ENCODE assay signal across 27 mouse cellular contexts in the genomic region with DNA sequence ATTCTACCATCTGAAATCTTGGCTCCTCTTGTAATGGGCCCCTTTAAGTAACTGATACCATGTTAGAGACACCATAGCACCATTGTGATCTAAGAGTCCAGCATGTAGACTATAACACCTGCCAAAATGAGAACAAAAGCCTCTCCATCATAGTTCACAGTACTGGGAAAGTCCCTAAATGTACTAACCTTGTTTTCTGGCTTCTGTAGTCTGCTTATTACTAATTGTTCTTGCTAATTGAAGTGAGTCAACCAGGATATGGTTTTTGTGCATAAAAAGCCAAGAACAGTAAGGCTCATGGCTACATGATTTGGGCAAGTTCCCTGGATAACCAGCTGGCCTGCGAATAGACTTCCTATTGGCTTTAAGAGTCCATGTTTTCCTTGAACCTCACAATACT.
A peak's percentile ranks its signal among the peaks of the same experiment; 100 is the strongest.
DNase-seq lines count a peak whose midpoint lies in the region; ATAC-seq and TF ChIP-seq lines count a peak whose summit lies in the region.
"Had no signal": no experiment of that assay in that cellular context is flagged by ENCODE, and none has a peak within 500 bp of the region (broad histone marks: within the 10 kb centered on the region; RNA-seq: fewer than 3 reads in every experiment).

No protein-coding gene starts in this region.

- dilution Hi-C loops in CH12.LX (cut with MboI; ENCODE audit: extremely low pct_ligation_motif_present, extremely low pct_unique_long_range_greater_than_20kb, low sequenced_read_pairs): no loop called here

- in situ Hi-C loops in CH12.LX (cut with MboI; ENCODE audit: low pct_ligation_motif_present, low pct_unique_long_range_greater_than_20kb, low sequenced_read_pairs): no loop called here

- no peaks in the 10 kb centered on the region for H3K27me3 ChIP-seq in CH12.LX (replicated peaks)
- H3K27me3 ChIP-seq: heart, embryonic 12.5 days; heart, embryonic 15.5 days; hindbrain, embryonic 13.5 days had no signal

- no peak for TF ChIP-seq RAD21 in CH12.LX (IDR thresholded peaks at IDR 0.05; ENCODE audit: low read depth, low read length)

- TF ChIP-seq CTCF in CH12.LX (conservative IDR thresholded peaks at IDR 0.05 in 1 of 2, IDR thresholded peaks at IDR 0.05 in 1 of 2; ENCODE audit: low read depth in 2 of 2, low read length in 2 of 2): no peak

- no peaks in the 10 kb centered on the region for H3K79me2 ChIP-seq in CH12.LX (replicated peaks; ENCODE audit: control insufficient read depth, extremely low read depth, insufficient read depth, poor library complexity, severe bottlenecking)

- ATAC-seq in activated CD4-positive, CD25-positive, alpha-beta regulatory T cell, adult 4 months: peak; percentile 83
- ATAC-seq in monocyte, adult 5-6 weeks (replicated peaks; ENCODE audit: insufficient number of reproducible peaks, low FRiP score, low TSS enrichment, poor library complexity, severe bottlenecking): no peak
- ATAC-seq: forebrain, embryonic 14.5 days; forebrain, postnatal 0 days; hindbrain, embryonic 16.5 days; intestine, postnatal 0 days had no signal

- H3K9me3 ChIP-seq in CH12.LX (replicated peaks; ENCODE audit: low read length): no peaks in the 10 kb centered on the region
- H3K9me3 ChIP-seq: forebrain, embryonic 10.5 days; G1E; heart, embryonic 12.5 days; heart, embryonic 15.5 days; hindbrain, embryonic 10.5 days; hindbrain, embryonic 13.5 days had no signal

- peaks cover 3 to 16% of the 10 kb centered on the region in 2 experiments for H3K4me1 ChIP-seq in CH12.LX (ENCODE audit: control insufficient read depth in 1 of 2, insufficient read depth in 2 of 2)
- H3K4me1 ChIP-seq: forebrain, embryonic 10.5 days; heart, embryonic 12.5 days; heart, embryonic 15.5 days; hindbrain, embryonic 10.5 days; hindbrain, embryonic 13.5 days had no signal

- H3K4me2 ChIP-seq in CH12.LX (ENCODE audit: insufficient read depth, low read depth, poor library complexity, severe bottlenecking): no peak overlapping the region
- H3K4me2 ChIP-seq: heart, embryonic 12.5 days; heart, embryonic 15.5 days; hindbrain, embryonic 13.5 days had no signal

- no peak for TF ChIP-seq EP300 in CH12.LX (IDR thresholded peaks at IDR 0.05; ENCODE audit: low read length)

- peak; percentile 7 for DNase-seq in A20 (ENCODE audit: low read depth, low spot score)
- peak; percentile 15 for DNase-seq in CH12.LX (ENCODE audit: extremely low read depth)
- DNase-seq in left cerebral cortex, adult 11 months (ENCODE audit: low spot score): no peak
- DNase-seq in layer of hippocampus, postnatal 10 days (ENCODE audit: low spot score in 2 of 2): no peak
- DNase-seq: adrenal gland, postnatal 10 days; adrenal gland, postnatal 36 days; B cell, adult 2 months; cerebellum, adult 18-20 months; cerebellum, adult 9-10 months; cerebellum, postnatal 14 days; forebrain, postnatal 0 days; gastrocnemius, adult 2 months; gastrocnemius, postnatal 14 days; heart, adult 11 months; heart, postnatal 10 days; heart, postnatal 36 days had no signal

- no peak for TF ChIP-seq POLR2A in CH12.LX (IDR thresholded peaks at IDR 0.05; ENCODE audit: low read depth, low read length)

- no peaks in the 10 kb centered on the region for H3K36me3 ChIP-seq in CH12.LX (replicated peaks in 1 of 2; ENCODE audit: control insufficient read depth in 1 of 2, insufficient read depth in 1 of 2, low read length in 1 of 2)
- H3K36me3 ChIP-seq: forebrain, embryonic 10.5 days; heart, embryonic 12.5 days; heart, embryonic 15.5 days; hindbrain, embryonic 10.5 days had no signal

- H3K9ac ChIP-seq in CH12.LX (ENCODE audit: insufficient read depth, low read depth): no peak overlapping the region
- H3K9ac ChIP-seq: forebrain, postnatal 0 days; heart, embryonic 12.5 days; heart, embryonic 15.5 days; hindbrain, embryonic 13.5 days had no signal

- no peak overlapping the region for H3K27ac ChIP-seq in CH12.LX (ENCODE audit: insufficient read depth, low read depth)
- H3K27ac ChIP-seq: forebrain, embryonic 10.5 days; gastrocnemius, adult 2 months; heart, embryonic 15.5 days; hindbrain, embryonic 10.5 days; hindbrain, embryonic 13.5 days had no signal

- H3K4me3 ChIP-seq in CH12.LX (replicated peaks in 1 of 3; ENCODE audit: low read depth in 2 of 3, low read length in 2 of 3, poor library complexity in 1 of 3): no peak overlapping the region
- H3K4me3 ChIP-seq: forebrain, embryonic 10.5 days; gastrocnemius, adult 2 months; heart, embryonic 12.5 days; heart, embryonic 15.5 days; hindbrain, embryonic 10.5 days; hindbrain, embryonic 13.5 days had no signal

TF ChIP-seq in CH12.LX, 34 proteins besides CTCF, POLR2A, EP300 and RAD21:
- TF ChIP-seq JUN (IDR thresholded peaks at IDR 0.05; ENCODE audit: insufficient read depth, low read depth, low read length): no peak
- no peak for TF ChIP-seq RCOR1 (conservative IDR thresholded peaks at IDR 0.05; ENCODE audit: low read depth, low read length)
- no peak for TF ChIP-seq MYC (IDR thresholded peaks at IDR 0.05; ENCODE audit: low read depth, low read length)
- TF ChIP-seq USF1 (IDR thresholded peaks at IDR 0.05; ENCODE audit: low read depth, low read length): no peak
- no peak for TF ChIP-seq TCF12 (IDR thresholded peaks at IDR 0.05; ENCODE audit: low read depth, low read length)
- no peak for TF ChIP-seq USF2 (conservative IDR thresholded peaks at IDR 0.05; ENCODE audit: low read depth, low read length)
- no peak for TF ChIP-seq CHD2 (IDR thresholded peaks at IDR 0.05; ENCODE audit: low read length)
- TF ChIP-seq NRF1 (IDR thresholded peaks at IDR 0.05; ENCODE audit: low read depth, low read length): no peak
- TF ChIP-seq POLR2AphosphoS2 (IDR thresholded peaks at IDR 0.05; ENCODE audit: low read depth, low read length): no peak
- no peak for TF ChIP-seq NELFE (IDR thresholded peaks at IDR 0.05; ENCODE audit: low read depth, low read length)
- no peak for TF ChIP-seq ZC3H11A (IDR thresholded peaks at IDR 0.05; ENCODE audit: low read depth, low read length)
- TF ChIP-seq JUND (conservative IDR thresholded peaks at IDR 0.05; ENCODE audit: low read depth, low read length): no peak
- no peak for TF ChIP-seq ELF1 (IDR thresholded peaks at IDR 0.05; ENCODE audit: low read depth, low read length)
- no peak for TF ChIP-seq SIN3A (IDR thresholded peaks at IDR 0.05; ENCODE audit: low read length)
- no peak for TF ChIP-seq MEF2A (IDR thresholded peaks at IDR 0.05; ENCODE audit: borderline replicate concordance, low read depth, low read length)
- no peak for TF ChIP-seq TBP (conservative IDR thresholded peaks at IDR 0.05; ENCODE audit: low read depth, low read length)
TF ChIP-seq in CH12.LX: peak in this region for 0.

Comparison
In these comparisons a context has a peak if more than half of its experiments do, and no peak if none do; other contexts are left out.
1. DNase-seq: peak in A20 (single experiment) and CH12.LX (single experiment); none in left cerebral cortex, adult 11 months (single experiment) and layer of hippocampus, postnatal 10 days (0 of 2).